Mouse (Mus musculus) embryonic facial prominence, embryonic 14.5 days (tissue): ENCODE data around the gene Sirt1. TPM values are rescaled to one million over a fixed set of nuclear protein-coding genes. Genes with fewer than 3 reads are reported as not detected.

Experiments used
- ATAC-seq: fragments of 200-750 bp; cut with Nextera tagmentation; 2 replicates; pipeline ENCODE4 v1.8.0; 2017; ENCODE audit warnings: low read depth, moderate number of reproducible peaks, moderate TSS enrichment
- DNase-seq: peaks from one replicate; pipeline ENCODE4 v3.0.0-alpha.2; 2015; ENCODE audit warnings: low spot score
- H3K27ac ChIP-seq: fragments of 300-500 bp; sonication (generic); replicated peaks from 2 replicates; pipeline ENCODE4 v1.5.1; 2014; ENCODE audit warnings: low read depth, mild to moderate bottlenecking, low read length, moderate library complexity
- H3K27me3 ChIP-seq: fragments of 300-500 bp; sonication (generic); replicated peaks from 2 replicates; pipeline ENCODE4 v1.6.1; 2014; ENCODE audit warnings: low read length; ENCODE audit not compliant: control insufficient read depth, insufficient read depth
- H3K36me3 ChIP-seq: fragments of 300-500 bp; sonication (generic); 2 replicates; pipeline ENCODE4 v1.6.1; 2014; ENCODE audit warnings: low read length, mixed read lengths; ENCODE audit not compliant: control insufficient read depth, insufficient read depth
- H3K4me1 ChIP-seq: fragments of 300-500 bp; sonication (generic); 2 replicates; pipeline ENCODE4 v1.6.1; 2014; ENCODE audit warnings: antibody characterized with exemption, low read length; ENCODE audit not compliant: control insufficient read depth, insufficient read depth
- H3K4me2 ChIP-seq: fragments of 300-500 bp; sonication (generic); 2 replicates; pipeline ENCODE4 v1.6.1; 2014; ENCODE audit warnings: low read depth, mild to moderate bottlenecking, low read length, moderate library complexity, mixed read lengths
- H3K4me3 ChIP-seq: fragments of 300-500 bp; sonication (generic); 2 replicates; pipeline ENCODE4 v1.5.1; 2014; ENCODE audit warnings: low read depth, mild to moderate bottlenecking, low read length
- H3K9ac ChIP-seq: fragments of 300-500 bp; sonication (generic); 2 replicates; pipeline ENCODE4 v1.6.1; 2014; ENCODE audit warnings: low read depth, mild to moderate bottlenecking, low read length, moderate library complexity, mixed read lengths
- H3K9me3 ChIP-seq: fragments of 300-500 bp; sonication (generic); 2 replicates; pipeline ENCODE4 v1.6.1; 2016; ENCODE audit warnings: low read length; ENCODE audit not compliant: control insufficient read depth
- WGBS: fragments of 180-500 bp; shearing (Covaris S2); extraction: QIAGEN DNeasy Blood & Tissue Kit; methylation state at CpG from one replicate; pipeline ENCODE4 v1.1.7; 2014; 5-methylcytosine and 5-hydroxymethylcytosine counted together
- polyA plus RNA-seq: library from polyadenylated mRNA; unstranded; fragments of >200 nt; fragmentation: Nextera tagmentation; extraction: Ambion mirVana; gene quantifications from 2 replicates; pipeline ENCODE4 v1.2.1, GENCODE M21; 2014

The Sirt1 gene
- polyA plus RNA-seq, 1 experiment from 2014 or later = 7.5 TPM

DNA sequence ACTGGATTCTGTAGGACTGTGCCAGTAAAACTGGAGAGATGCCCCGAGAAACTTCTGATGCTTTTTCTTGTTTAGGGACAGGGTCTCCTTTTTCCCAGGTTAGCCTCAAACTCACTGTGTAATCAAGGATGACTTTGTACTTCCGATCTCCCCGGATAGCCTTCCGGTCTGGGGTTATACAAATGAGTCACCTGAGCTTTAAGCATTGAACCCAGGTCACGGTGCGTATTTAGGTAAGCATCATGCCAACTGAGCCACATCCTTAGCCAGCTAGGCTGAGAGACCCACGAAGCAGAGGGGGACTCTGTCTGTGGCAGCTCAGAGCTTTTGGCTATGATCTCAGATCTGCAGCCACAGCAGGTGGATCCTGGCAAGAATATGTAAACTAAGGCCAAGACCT is 30.8 kb downstream of the Sirt1 start:
- Histone ChIP-seq H3K4me3 (no peak overlapping the region), H3K27ac (no peak overlapping the region), H3K27me3 (no peaks in the 10 kb centered on the region), H3K4me1 (no peaks in the 10 kb centered on the region), H3K36me3 (no peaks in the 10 kb centered on the region), H3K9me3 (no peaks in the 10 kb centered on the region), H3K9ac (no peak overlapping the region), H3K4me2 (no peak overlapping the region)
- DNase-seq (no peak), ATAC-seq (no peak)
- 86% methylated on average over 7 of the region's 7 CpGs for WGBS

DNA sequence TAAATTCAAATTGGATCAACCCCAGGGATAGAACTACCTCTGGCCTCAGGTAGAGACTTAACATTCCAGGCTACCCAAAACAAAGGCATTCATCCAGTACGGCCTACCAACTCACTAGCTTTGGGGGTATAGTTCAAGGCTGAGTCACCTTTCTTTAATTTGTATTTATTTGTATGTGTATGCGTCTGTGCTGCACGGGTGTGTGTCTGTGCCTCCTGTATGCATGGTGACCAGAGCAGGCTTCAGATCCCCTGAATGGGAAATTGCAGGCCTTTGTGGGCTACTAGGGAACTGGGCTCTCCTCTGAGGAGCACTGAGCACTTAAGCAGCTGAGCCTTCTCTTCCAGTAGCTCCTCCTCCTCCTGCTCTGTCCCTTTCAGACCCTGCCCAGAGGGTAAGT is 33.2 kb downstream of the Sirt1 start:
- no peak overlapping the region for H3K27ac ChIP-seq
- no peaks in the 10 kb centered on the region for H3K27me3 ChIP-seq
- no peaks in the 10 kb centered on the region for H3K4me1 ChIP-seq
- no peak for DNase-seq
- H3K9me3 ChIP-seq = no peaks in the 10 kb centered on the region
- H3K4me2 ChIP-seq = no peak overlapping the region
- WGBS = 30% methylated on average over 3 of the region's 3 CpGs
- no peak overlapping the region for H3K4me3 ChIP-seq
- H3K36me3 ChIP-seq = no peaks in the 10 kb centered on the region
- no peak for ATAC-seq
- no peak overlapping the region for H3K9ac ChIP-seq

- Histone ChIP-seq H3K4me3 (no peak overlapping the region), H3K9ac (no peak overlapping the region), H3K27ac (no peak overlapping the region), H3K27me3 (no peaks in the 10 kb centered on the region), H3K36me3 (no peaks in the 10 kb centered on the region), H3K4me1 (no peaks in the 10 kb centered on the region), H3K4me2 (no peak overlapping the region), H3K9me3 (no peaks in the 10 kb centered on the region)
- ATAC-seq (no peak), DNase-seq (no peak)
- WGBS = 87% methylated on average over 3 of the region's 3 CpGs
Measured at GRCm38 (mm10) chr10:63344751-63345150, 36.8 kb downstream of the Sirt1 start.

DNA sequence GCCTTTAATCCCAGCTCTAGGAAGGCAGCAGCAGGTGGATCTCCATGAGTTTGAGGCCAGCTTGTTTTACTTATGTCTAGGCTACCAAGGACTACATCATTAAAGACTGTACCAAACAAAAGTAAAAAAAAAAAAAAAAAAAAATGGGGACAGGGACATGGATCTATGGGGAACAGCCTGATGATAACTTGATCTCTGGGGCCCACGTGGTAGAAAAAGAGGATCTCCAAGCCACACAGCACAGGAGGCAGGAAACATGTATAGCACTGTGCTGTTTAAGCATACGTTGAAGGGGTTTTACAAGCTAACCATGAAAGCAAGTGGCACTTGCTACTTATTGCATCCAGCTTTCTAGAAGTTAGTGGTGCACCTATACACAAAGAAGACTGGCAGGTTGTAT is 40.2 kb downstream of the Sirt1 start:
- DNase-seq (no peak), ATAC-seq (no peak)
- Histone ChIP-seq H3K27ac (no peak overlapping the region), H3K36me3 (no peaks in the 10 kb centered on the region; the same call in 1 of the 2 replicates), H3K27me3 (no peaks in the 10 kb centered on the region), H3K4me2 (no peak overlapping the region), H3K9me3 (no peaks in the 10 kb centered on the region), H3K4me1 (peaks cover 11% of the 10 kb centered on the region), H3K4me3 (no peak overlapping the region), H3K9ac (no peak overlapping the region)
- WGBS = 79% methylated on average over 2 of the region's 2 CpGs

DNA sequence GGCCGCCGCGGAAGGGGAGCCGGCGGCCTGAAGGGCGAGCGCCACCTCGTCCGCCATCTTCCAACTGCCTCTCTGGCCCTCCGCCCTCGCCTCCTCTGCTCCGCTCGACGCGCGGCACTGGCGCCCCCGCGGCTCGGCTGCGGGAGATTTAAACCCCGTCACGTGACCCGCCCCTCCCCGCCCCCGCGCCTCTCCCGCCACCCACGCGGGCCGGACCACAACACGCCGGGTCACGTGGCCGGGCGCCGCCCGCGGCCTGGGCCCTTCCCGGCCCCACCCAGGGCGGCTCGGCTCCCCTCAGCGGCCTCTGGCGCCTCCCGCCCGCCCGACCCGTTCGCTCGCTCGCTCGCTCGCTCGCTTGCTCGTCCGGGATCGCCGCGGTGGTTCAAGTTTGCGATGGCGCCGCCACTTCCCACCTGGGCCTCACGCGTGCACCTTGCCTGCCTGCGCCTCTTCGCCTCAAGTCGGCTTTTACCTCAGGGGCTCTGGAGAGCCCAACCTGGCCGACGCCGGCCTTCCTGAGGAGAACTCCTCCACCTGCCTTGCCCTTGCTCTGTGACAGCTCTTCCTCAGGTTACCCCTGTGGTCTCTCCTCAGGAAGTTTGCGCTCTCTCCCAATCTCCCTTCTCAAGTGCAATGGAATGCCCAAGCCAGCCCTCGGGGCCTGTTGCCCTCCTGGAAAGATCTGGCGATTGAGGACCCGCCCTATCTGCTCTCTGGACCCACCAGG is 42.4 kb downstream of the Sirt1 start:
- H3K36me3 ChIP-seq = peaks cover 10% of the 10 kb centered on the region
- peak; percentile 96 for DNase-seq
- ATAC-seq = peak; percentile 95
- peak overlapping the region; percentile 71 for H3K4me2 ChIP-seq
- H3K27ac ChIP-seq = peak overlapping the region; percentile 94
- 2% methylated on average over 20 of the region's 74 CpGs for WGBS
- peak overlapping the region; percentile 81 for H3K4me3 ChIP-seq
- peaks cover 11% of the 10 kb centered on the region for H3K4me1 ChIP-seq
- H3K9me3 ChIP-seq = no peaks in the 10 kb centered on the region
- H3K27me3 ChIP-seq = no peaks in the 10 kb centered on the region
- peak overlapping the region; percentile 98 for H3K9ac ChIP-seq

DNA sequence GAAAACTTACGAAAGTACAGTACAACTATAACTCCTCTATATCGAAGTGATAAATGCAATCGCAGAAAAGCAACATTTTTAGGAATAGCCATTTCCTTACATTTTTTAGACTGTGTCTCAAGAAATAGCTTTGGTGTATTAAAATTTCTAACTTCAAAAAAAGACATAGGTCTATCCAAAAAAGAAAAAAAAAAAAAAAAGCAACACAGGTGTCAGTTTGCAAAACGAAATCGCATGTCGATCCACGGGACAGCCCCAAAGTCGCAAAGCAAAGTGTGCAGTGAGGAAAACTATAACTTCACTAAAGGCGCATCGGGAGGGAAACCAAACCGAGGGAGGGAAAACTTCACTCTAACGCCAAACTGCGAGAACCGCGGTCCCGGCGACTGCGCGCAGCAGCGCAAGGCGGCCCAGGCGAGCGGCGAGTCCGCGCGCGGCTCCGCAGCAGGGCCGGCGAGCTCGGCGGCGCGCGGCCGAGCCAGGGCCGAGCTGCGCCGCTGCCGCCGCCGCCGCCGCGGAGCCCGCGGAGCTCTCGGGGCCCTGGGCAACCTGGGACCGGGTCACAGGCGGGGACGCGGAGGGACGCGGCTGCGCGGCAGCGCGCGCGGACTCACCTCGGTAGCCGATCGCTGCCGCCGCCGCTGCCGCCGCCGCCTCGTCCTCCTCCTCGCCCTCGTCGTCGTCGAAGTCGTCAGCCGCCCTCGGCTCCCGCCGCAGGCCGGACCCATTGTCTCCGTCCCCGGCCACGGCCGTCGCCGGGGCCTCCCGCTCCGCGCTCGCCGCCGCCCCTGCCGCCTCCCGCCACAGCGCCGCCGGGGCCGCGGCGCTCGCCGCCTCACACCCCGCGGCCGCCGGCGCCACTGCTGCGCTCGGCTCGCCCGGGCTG is 43.3 kb downstream of the Sirt1 start:
- peaks cover 19% of the 10 kb centered on the region for H3K36me3 ChIP-seq
- peak overlapping the region; percentile 94 for H3K27ac ChIP-seq
- peak overlapping the region; percentile 71 for H3K4me2 ChIP-seq
- peak overlapping the region; percentile 81 for H3K4me3 ChIP-seq
- peaks cover 11% of the 10 kb centered on the region for H3K4me1 ChIP-seq
- DNase-seq = peak; percentile 77
- 2% methylated on average over 31 of the region's 113 CpGs for WGBS
- ATAC-seq = peak; percentile 82
- peak overlapping the region; percentile 98 for H3K9ac ChIP-seq
- H3K27me3 ChIP-seq = no peaks in the 10 kb centered on the region
- H3K9me3 ChIP-seq = no peaks in the 10 kb centered on the region

- Histone ChIP-seq H3K9ac (peak overlapping the region; percentile 98), H3K9me3 (no peaks in the 10 kb centered on the region), H3K4me3 (peak overlapping the region; percentile 81), H3K36me3 (peaks cover 26% of the 10 kb centered on the region), H3K27me3 (no peaks in the 10 kb centered on the region), H3K4me2 (peak overlapping the region; percentile 71), H3K27ac (no peak overlapping the region), H3K4me1 (peaks cover 11% of the 10 kb centered on the region)
- ATAC-seq (no peak), DNase-seq (no peak)
- WGBS = 20% methylated on average over 5 of the region's 5 CpGs
Measured at GRCm38 (mm10) chr10:63337326-63337725, 44.2 kb downstream of the Sirt1 start.

DNA sequence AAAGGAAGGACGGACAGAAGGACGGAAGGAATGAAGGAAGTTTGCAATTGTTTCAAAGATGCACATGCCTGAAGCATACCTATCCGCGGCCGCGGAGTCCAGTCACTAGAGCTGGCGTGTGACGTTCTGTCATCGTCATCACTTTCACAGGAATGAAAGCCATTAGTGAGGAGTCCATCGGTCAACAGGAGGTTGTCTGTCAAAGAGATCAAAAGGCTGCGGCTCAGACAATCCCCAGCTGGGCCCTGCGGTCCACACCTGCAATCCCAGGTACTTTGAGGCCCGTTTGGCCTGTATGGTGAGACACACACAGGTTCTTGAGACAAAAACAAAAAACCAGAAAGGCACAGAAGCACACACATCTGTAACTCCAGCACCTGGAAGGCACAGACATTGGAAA is 44.6 kb downstream of the Sirt1 start:
- DNase-seq (no peak), ATAC-seq (no peak)
- no peaks in the 10 kb centered on the region for H3K27me3 ChIP-seq
- no peak overlapping the region for H3K27ac ChIP-seq
- peaks cover 26% of the 10 kb centered on the region for H3K36me3 ChIP-seq
- H3K4me3 ChIP-seq = peak overlapping the region; percentile 81
- H3K9me3 ChIP-seq = no peaks in the 10 kb centered on the region
- H3K4me1 ChIP-seq = peaks cover 11% of the 10 kb centered on the region
- peak overlapping the region; percentile 71 for H3K4me2 ChIP-seq
- 62% methylated on average over 13 of the region's 13 CpGs for WGBS
- H3K9ac ChIP-seq = peak overlapping the region; percentile 98; the same call in 1 of the 2 replicates
